Mouse (Mus musculus): ENCODE results near the gene Acvr2b. TPM values are rescaled to one million over a fixed set of nuclear protein-coding genes. Genes with fewer than 3 reads are reported as not detected.

The Acvr2b gene
- polyA plus RNA-seq, 1 experiment: 1.3 TPM

GRCm38 (mm10) chr9:119425217-119425975 lies 23.5 kb downstream of the Acvr2b start:
- no peak for DNase-seq (ENCODE audit: low read depth in 1 of 2, low spot score in 2 of 2)
- no peak for TF ChIP-seq POLR2A (IDR thresholded peaks at IDR 0.05; ENCODE audit: low read depth, low read length)
- no peak for TF ChIP-seq CTCF (IDR thresholded peaks at IDR 0.05; ENCODE audit: extremely low read depth, insufficient read depth, insufficient read length, insufficient replicate concordance)
- Histone ChIP-seq H3K4me3 (ENCODE audit: extremely low read depth, insufficient read depth, insufficient read length) (no peak overlapping the region), H3K27ac (ENCODE audit: insufficient read depth, low read length) (no peak overlapping the region), H3K27me3 (ENCODE audit: control insufficient read depth, insufficient read depth, low read length) (no peaks in the 10 kb centered on the region), H3K36me3 (ENCODE audit: control insufficient read depth, insufficient read depth, low read length) (no peaks in the 10 kb centered on the region), H3K4me1 (ENCODE audit: control insufficient read depth, insufficient read depth, insufficient read length) (no peaks in the 10 kb centered on the region)
- 45% methylated on average over 7 of the region's 7 CpGs for WGBS

GRCm38 (mm10) chr9:119425976-119426415 lies 24.1 kb downstream of the Acvr2b start:
- Histone ChIP-seq H3K4me3 (ENCODE audit: extremely low read depth, insufficient read depth, insufficient read length) (no peak overlapping the region), H3K27ac (ENCODE audit: insufficient read depth, low read length) (no peak overlapping the region), H3K27me3 (ENCODE audit: control insufficient read depth, insufficient read depth, low read length) (no peaks in the 10 kb centered on the region), H3K36me3 (ENCODE audit: control insufficient read depth, insufficient read depth, low read length) (no peaks in the 10 kb centered on the region), H3K4me1 (ENCODE audit: control insufficient read depth, insufficient read depth, insufficient read length) (no peaks in the 10 kb centered on the region)
- 91% methylated on average over 13 of the region's 13 CpGs for WGBS
- no peak for TF ChIP-seq POLR2A (IDR thresholded peaks at IDR 0.05; ENCODE audit: low read depth, low read length)
- no peak for TF ChIP-seq CTCF (IDR thresholded peaks at IDR 0.05; ENCODE audit: extremely low read depth, insufficient read depth, insufficient read length, insufficient replicate concordance)
- DNase-seq (ENCODE audit: low read depth in 1 of 2, low spot score in 2 of 2): no peak

GRCm38 (mm10) chr9:119426483-119426882 lies 24.6 kb downstream of the Acvr2b start:
- Histone ChIP-seq H3K27me3 (ENCODE audit: control insufficient read depth, insufficient read depth, low read length) (no peaks in the 10 kb centered on the region), H3K4me1 (ENCODE audit: control insufficient read depth, insufficient read depth, insufficient read length) (no peaks in the 10 kb centered on the region), H3K4me3 (ENCODE audit: extremely low read depth, insufficient read depth, insufficient read length) (no peak overlapping the region), H3K36me3 (ENCODE audit: control insufficient read depth, insufficient read depth, low read length) (no peaks in the 10 kb centered on the region), H3K27ac (ENCODE audit: insufficient read depth, low read length) (no peak overlapping the region)
- no peak for TF ChIP-seq CTCF (IDR thresholded peaks at IDR 0.05; ENCODE audit: extremely low read depth, insufficient read depth, insufficient read length, insufficient replicate concordance)
- no peak for TF ChIP-seq POLR2A (IDR thresholded peaks at IDR 0.05; ENCODE audit: low read depth, low read length)
- DNase-seq (ENCODE audit: low read depth in 1 of 2, low spot score in 2 of 2): no peak
- WGBS: 64% methylated on average over 7 of the region's 7 CpGs

- DNase-seq (ENCODE audit: low read depth in 1 of 2, low spot score in 2 of 2): peak; percentile 9 to 46
- no peak for TF ChIP-seq POLR2A (IDR thresholded peaks at IDR 0.05; ENCODE audit: low read depth, low read length)
- TF ChIP-seq CTCF (IDR thresholded peaks at IDR 0.05; ENCODE audit: extremely low read depth, insufficient read depth, insufficient read length, insufficient replicate concordance): peak; percentile 56; the same call in 1 of the 2 replicates
- 52% methylated on average over 7 of the region's 7 CpGs for WGBS
- no peaks in the 10 kb centered on the region for H3K36me3 ChIP-seq (ENCODE audit: control insufficient read depth, insufficient read depth, low read length)
- no peak overlapping the region for H3K4me3 ChIP-seq (ENCODE audit: extremely low read depth, insufficient read depth, insufficient read length)
- no peak overlapping the region for H3K27ac ChIP-seq (ENCODE audit: insufficient read depth, low read length)
- no peaks in the 10 kb centered on the region for H3K27me3 ChIP-seq (ENCODE audit: control insufficient read depth, insufficient read depth, low read length)
- no peaks in the 10 kb centered on the region for H3K4me1 ChIP-seq (ENCODE audit: control insufficient read depth, insufficient read depth, insufficient read length)
Observed at GRCm38 (mm10) chr9:119430311-119430710, 28.4 kb downstream of the Acvr2b start.

GRCm38 (mm10) chr9:119435855-119436254 lies 33.9 kb downstream of the Acvr2b start:
- no peak for DNase-seq (ENCODE audit: low read depth in 1 of 2, low spot score in 2 of 2)
- Histone ChIP-seq H3K4me3 (ENCODE audit: extremely low read depth, insufficient read depth, insufficient read length) (no peak overlapping the region), H3K36me3 (ENCODE audit: control insufficient read depth, insufficient read depth, low read length) (no peaks in the 10 kb centered on the region), H3K27me3 (ENCODE audit: control insufficient read depth, insufficient read depth, low read length) (no peaks in the 10 kb centered on the region), H3K27ac (ENCODE audit: insufficient read depth, low read length) (no peak overlapping the region), H3K4me1 (ENCODE audit: control insufficient read depth, insufficient read depth, insufficient read length) (no peaks in the 10 kb centered on the region)
- WGBS: 50% methylated on average over 2 of the region's 2 CpGs
- TF ChIP-seq POLR2A (IDR thresholded peaks at IDR 0.05; ENCODE audit: low read depth, low read length) (no peak), CTCF (IDR thresholded peaks at IDR 0.05; ENCODE audit: extremely low read depth, insufficient read depth, insufficient read length, insufficient replicate concordance) (no peak)

GRCm38 (mm10) chr9:119438065-119438464 lies 36.1 kb downstream of the Acvr2b start:
- WGBS: 94% methylated on average over 12 of the region's 12 CpGs
- no peak overlapping the region for H3K27ac ChIP-seq (ENCODE audit: insufficient read depth, low read length)
- TF ChIP-seq CTCF (IDR thresholded peaks at IDR 0.05; ENCODE audit: extremely low read depth, insufficient read depth, insufficient read length, insufficient replicate concordance) (no peak), POLR2A (IDR thresholded peaks at IDR 0.05; ENCODE audit: low read depth, low read length) (no peak)
- no peaks in the 10 kb centered on the region for H3K36me3 ChIP-seq (ENCODE audit: control insufficient read depth, insufficient read depth, low read length)
- no peaks in the 10 kb centered on the region for H3K4me1 ChIP-seq (ENCODE audit: control insufficient read depth, insufficient read depth, insufficient read length)
- H3K27me3 ChIP-seq (ENCODE audit: control insufficient read depth, insufficient read depth, low read length): no peaks in the 10 kb centered on the region
- no peak for DNase-seq (ENCODE audit: low read depth in 1 of 2, low spot score in 2 of 2)
- H3K4me3 ChIP-seq (ENCODE audit: extremely low read depth, insufficient read depth, insufficient read length): no peak overlapping the region

GRCm38 (mm10) chr9:119438498-119439000 lies 36.6 kb downstream of the Acvr2b start:
- TF ChIP-seq POLR2A (IDR thresholded peaks at IDR 0.05; ENCODE audit: low read depth, low read length) (no peak), CTCF (IDR thresholded peaks at IDR 0.05; ENCODE audit: extremely low read depth, insufficient read depth, insufficient read length, insufficient replicate concordance) (no peak)
- H3K27ac ChIP-seq (ENCODE audit: insufficient read depth, low read length): no peak overlapping the region
- no peak overlapping the region for H3K4me3 ChIP-seq (ENCODE audit: extremely low read depth, insufficient read depth, insufficient read length)
- 87% methylated on average over 9 of the region's 9 CpGs for WGBS
- DNase-seq (ENCODE audit: low read depth in 1 of 2, low spot score in 2 of 2): no peak
- H3K4me1 ChIP-seq (ENCODE audit: control insufficient read depth, insufficient read depth, insufficient read length): no peaks in the 10 kb centered on the region
- H3K36me3 ChIP-seq (ENCODE audit: control insufficient read depth, insufficient read depth, low read length): no peaks in the 10 kb centered on the region
- no peaks in the 10 kb centered on the region for H3K27me3 ChIP-seq (ENCODE audit: control insufficient read depth, insufficient read depth, low read length)

Measured in spleen, adult 2 months (tissue).